Mouse (Mus musculus) erythroblast, embryonic 14.5 days (primary cell): Measurements from ENCODE around the gene Frmd4a.

Source experiments
- GATA1 ChIP-seq: IDR thresholded peaks from 2 replicates; pipeline ENCODE4 v1.6.1; 2012; ENCODE audit warnings: low read length, inconsistent platforms, mixed read lengths
- TAL1 ChIP-seq: IDR thresholded peaks from 3 replicates; pipeline ENCODE4 v1.6.1; 2012; ENCODE audit warnings: low read length, inconsistent platforms, mixed read lengths

GRCm38 (mm10) chr2:4282777-4283176 is 265.3 kb downstream of the Frmd4a start:
- TF ChIP-seq GATA1, result no peak
- no peak for TF ChIP-seq TAL1
